Mouse (Mus musculus) liver, embryonic 14.5 days (tissue): Measurements from ENCODE around the gene Rasgef1b. TPM values are rescaled to one million over a fixed set of nuclear protein-coding genes. Genes with fewer than 3 reads are reported as not detected.

Experiments used
- ATAC-seq: fragments of 200-750 bp; cut with Nextera tagmentation; 2 replicates; pipeline ENCODE4 v1.8.0; 2017; ENCODE audit warnings: moderate number of reproducible peaks, mild to moderate bottlenecking, moderate library complexity; ENCODE audit not compliant: insufficient read depth
- DNase-seq, 3 experiments: peaks; one replicate each; pipeline ENCODE4 v3.0.0-alpha.2; 2012 to 2013; ENCODE audit warnings: low read depth in 3 of 3, low spot score in 3 of 3
- H3K27ac ChIP-seq: fragments of 300-500 bp; sonication (generic); 2 replicates; pipeline ENCODE4 v1.5.1; 2014; ENCODE audit warnings: moderate library complexity, mild to moderate bottlenecking, control low read depth, inconsistent platforms
- H3K27me3 ChIP-seq: fragments of 300-500 bp; sonication (generic); 2 replicates; pipeline ENCODE4 v1.6.1; 2014; ENCODE audit warnings: mild to moderate bottlenecking, low read length, moderate library complexity; ENCODE audit not compliant: control insufficient read depth, insufficient read depth
- H3K36me3 ChIP-seq: fragments of 300-500 bp; sonication (generic); replicated peaks from 2 replicates; pipeline ENCODE4 v1.6.1; 2014; ENCODE audit warnings: low read depth; ENCODE audit not compliant: control insufficient read depth, insufficient read depth
- H3K4me1 ChIP-seq, 2 experiments: fragments of 200-500 bp in 1 of 2; fragments of 300-500 bp in 1 of 2; sonication (generic) in 1 of 2; replicated peaks; 2 replicates each; pipeline ENCODE4 v1.6.1; 2012 to 2014; ENCODE audit warnings: antibody characterized with exemption in 1 of 2, inconsistent platforms in 1 of 2, low read length in 1 of 2; ENCODE audit not compliant: control insufficient read depth in 2 of 2, insufficient read depth in 2 of 2
- H3K4me2 ChIP-seq: fragments of 300-500 bp; sonication (generic); 2 replicates; pipeline ENCODE4 v1.6.1; 2014; ENCODE audit warnings: low read depth, mild to moderate bottlenecking, control low read depth, moderate library complexity
- H3K4me3 ChIP-seq, 2 experiments: fragments of 200-500 bp in 1 of 2; fragments of 300-500 bp in 1 of 2; sonication (generic) in 1 of 2; 2 replicates each; pipeline ENCODE4 v1.5.1; 2012 to 2014; ENCODE audit warnings: low read depth in 2 of 2, low read length in 2 of 2, mild to moderate bottlenecking in 2 of 2, control low read depth in 1 of 2, inconsistent platforms in 1 of 2, moderate library complexity in 1 of 2; ENCODE audit not compliant: insufficient read depth in 1 of 2
- H3K9ac ChIP-seq: fragments of 300-500 bp; sonication (generic); replicated peaks from 2 replicates; pipeline ENCODE4 v1.6.1; 2014; ENCODE audit warnings: mild to moderate bottlenecking, control low read depth, moderate library complexity
- H3K9me3 ChIP-seq: fragments of 300-500 bp; sonication (generic); 2 replicates; pipeline ENCODE4 v1.6.1; 2016; ENCODE audit warnings: low read length, mixed read lengths; ENCODE audit not compliant: control insufficient read depth
- CTCF ChIP-seq: IDR thresholded peaks from 2 replicates; pipeline ENCODE4 v1.5.1; 2016; ENCODE audit warnings: antibody characterized with exemption, low read depth, control low read depth
- EP300 ChIP-seq: IDR thresholded peaks from 2 replicates; pipeline ENCODE4 v1.6.1; 2016; ENCODE audit warnings: antibody characterized with exemption, low read depth
- WGBS: fragments of 180-500 bp; shearing (Covaris S2); extraction: QIAGEN DNeasy Blood & Tissue Kit; methylation state at CpG from one replicate; pipeline ENCODE4 v1.1.7; 2014; ENCODE audit not compliant: insufficient replicate concordance; 5-methylcytosine and 5-hydroxymethylcytosine counted together
- polyA plus RNA-seq, 2 experiments: library from polyadenylated mRNA; depleted of rRNA in 1 of 2; stranded (reverse) in 1 of 2; unstranded in 1 of 2; fragments of >200 nt; fragmentation: Nextera tagmentation in 1 of 2; extraction: Ambion mirVana in 1 of 2; gene quantifications; 2 replicates each; pipeline versions ENCODE4 v1.2.1 to v1.2.3; 2012 to 2014

Gene Rasgef1b
- polyA plus RNA-seq, 2 experiments: 2.8 to 4.2 TPM

DNA sequence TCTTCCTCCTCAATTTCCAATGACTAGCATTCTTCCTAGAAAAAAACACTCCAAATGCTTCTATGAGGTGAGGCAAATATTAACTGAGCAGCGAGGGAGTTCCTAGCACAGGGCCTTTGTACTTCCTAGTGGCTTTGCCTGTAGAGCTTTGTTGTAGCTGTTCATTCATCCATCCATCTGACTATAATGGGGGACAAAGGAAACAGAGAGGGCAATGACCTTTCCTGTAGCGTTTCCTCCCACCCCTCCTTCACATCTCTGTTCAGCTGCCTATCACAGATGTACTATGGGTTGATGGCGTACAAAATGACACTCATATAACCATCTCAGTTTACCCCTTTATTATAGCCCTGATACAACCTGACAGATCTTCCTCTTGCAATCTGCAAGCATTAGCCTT, 337.3 kb downstream of the Rasgef1b start:
- Histone ChIP-seq H3K27ac (no peak overlapping the region), H3K9me3 (no peaks in the 10 kb centered on the region), H3K36me3 (no peaks in the 10 kb centered on the region), H3K4me1 (peaks cover 0 to 20% of the 10 kb centered on the region in 2 experiments; a peak in 2 of 4 replicates), H3K27me3 (no peaks in the 10 kb centered on the region), H3K9ac (no peak overlapping the region), H3K4me2 (no peak overlapping the region), H3K4me3 (no peak overlapping the region)
- no peak for TF ChIP-seq EP300
- TF ChIP-seq CTCF: no peak
- DNase-seq: no peak
- ATAC-seq: no peak
- WGBS: 35% methylated on average over 3 of the region's 3 CpGs

DNA sequence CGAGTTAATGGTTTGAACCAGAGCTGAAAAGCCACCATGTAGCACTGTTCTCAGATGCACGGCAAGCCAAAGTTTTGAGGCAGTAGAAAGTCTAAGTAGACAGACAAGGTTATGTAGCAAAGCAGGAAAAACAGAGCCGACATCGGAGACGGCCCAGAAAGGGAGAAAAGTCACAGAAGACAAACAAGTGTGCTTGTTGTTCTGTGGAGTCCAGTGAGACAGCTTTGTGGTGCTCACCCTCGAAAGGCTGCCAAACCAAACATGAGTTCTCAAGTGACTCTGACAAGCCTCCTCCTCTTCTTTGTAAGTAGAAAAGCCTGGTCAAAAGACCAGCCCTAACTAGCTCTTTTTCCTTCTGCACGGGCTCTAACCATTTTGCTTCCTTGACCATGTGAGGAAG, 338.1 kb downstream of the Rasgef1b start:
- ATAC-seq: no peak
- H3K9ac ChIP-seq: no peak overlapping the region
- H3K36me3 ChIP-seq: no peaks in the 10 kb centered on the region
- H3K27me3 ChIP-seq: no peaks in the 10 kb centered on the region
- no peaks in the 10 kb centered on the region for H3K9me3 ChIP-seq
- H3K27ac ChIP-seq: no peak overlapping the region
- WGBS: 61% methylated on average over 7 of the region's 7 CpGs
- no peak overlapping the region for H3K4me3 ChIP-seq
- peaks cover 0 to 24% of the 10 kb centered on the region in 2 experiments; a peak in 2 of 4 replicates for H3K4me1 ChIP-seq
- DNase-seq: no peak
- TF ChIP-seq CTCF (no peak), EP300 (no peak)
- H3K4me2 ChIP-seq: no peak overlapping the region

DNA sequence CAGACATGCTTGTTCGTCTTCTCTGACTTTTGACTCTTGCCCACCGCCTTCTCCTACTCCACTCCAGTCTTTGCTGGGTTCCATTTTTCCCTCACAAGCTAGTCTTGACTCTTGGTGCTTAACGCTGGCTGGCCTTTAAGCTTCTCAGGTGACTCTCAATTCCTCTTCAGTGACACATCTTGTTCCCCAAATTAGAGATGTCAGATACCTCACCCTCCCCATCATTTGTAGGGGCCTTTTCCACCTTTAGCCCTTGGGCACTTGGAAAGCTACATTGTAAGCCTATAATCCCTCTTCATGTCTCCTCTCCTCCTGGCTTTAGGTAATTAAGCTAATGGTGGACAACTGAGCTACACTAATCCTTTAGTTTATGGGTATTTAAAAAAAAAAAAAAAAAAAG, 338.6 kb downstream of the Rasgef1b start:
- Histone ChIP-seq H3K4me1 (peaks cover 0 to 25% of the 10 kb centered on the region in 2 experiments; a peak in 2 of 4 replicates), H3K36me3 (no peaks in the 10 kb centered on the region), H3K27me3 (no peaks in the 10 kb centered on the region), H3K9me3 (no peaks in the 10 kb centered on the region), H3K9ac (no peak overlapping the region), H3K4me2 (no peak overlapping the region), H3K4me3 (no peak overlapping the region), H3K27ac (no peak overlapping the region)
- TF ChIP-seq EP300 (no peak), CTCF (no peak)
- DNase-seq: no peak
- ATAC-seq: no peak
- 75% methylated on average over 3 of the region's 3 CpGs for WGBS

DNA sequence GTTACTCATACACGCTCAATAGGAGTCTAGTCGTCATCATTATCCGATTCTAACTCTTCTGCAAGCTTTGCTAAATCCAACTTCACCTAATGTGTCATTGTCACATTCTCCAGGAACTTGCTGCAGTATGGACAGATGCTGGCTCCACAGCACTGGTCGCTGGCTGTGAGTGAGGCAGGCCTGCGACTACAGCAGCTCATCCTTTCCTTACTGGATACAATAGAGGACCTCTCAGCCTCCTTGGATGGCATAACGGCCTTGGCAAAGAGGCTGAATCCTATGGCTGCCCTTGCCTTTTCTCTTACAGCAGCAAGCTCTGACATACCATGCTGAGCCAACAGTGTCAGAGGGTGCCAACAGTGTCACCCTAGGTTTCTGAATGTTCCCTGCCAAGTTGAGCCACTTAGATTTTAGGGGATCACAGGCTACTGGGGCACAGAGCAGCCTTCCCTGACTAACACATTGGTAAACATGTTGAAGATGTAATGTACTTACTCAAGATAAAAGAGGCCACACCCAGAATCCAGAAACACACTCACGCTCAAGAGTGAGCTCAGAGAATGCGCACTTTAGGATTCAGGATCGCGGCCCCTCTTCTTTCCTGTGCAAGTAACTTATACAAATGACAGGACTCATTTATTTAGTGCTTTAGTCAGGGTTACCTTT, 340.1 kb downstream of the Rasgef1b start:
- DNase-seq: no peak
- 68% methylated on average over 10 of the region's 10 CpGs for WGBS
- ATAC-seq: no peak
- Histone ChIP-seq H3K9me3 (no peaks in the 10 kb centered on the region), H3K27me3 (no peaks in the 10 kb centered on the region), H3K9ac (no peak overlapping the region), H3K27ac (no peak overlapping the region), H3K36me3 (no peaks in the 10 kb centered on the region), H3K4me1 (peaks cover 0 to 25% of the 10 kb centered on the region in 2 experiments; a peak in 2 of 4 replicates), H3K4me2 (no peak overlapping the region), H3K4me3 (no peak overlapping the region)
- TF ChIP-seq CTCF: no peak
- no peak for TF ChIP-seq EP300

DNA sequence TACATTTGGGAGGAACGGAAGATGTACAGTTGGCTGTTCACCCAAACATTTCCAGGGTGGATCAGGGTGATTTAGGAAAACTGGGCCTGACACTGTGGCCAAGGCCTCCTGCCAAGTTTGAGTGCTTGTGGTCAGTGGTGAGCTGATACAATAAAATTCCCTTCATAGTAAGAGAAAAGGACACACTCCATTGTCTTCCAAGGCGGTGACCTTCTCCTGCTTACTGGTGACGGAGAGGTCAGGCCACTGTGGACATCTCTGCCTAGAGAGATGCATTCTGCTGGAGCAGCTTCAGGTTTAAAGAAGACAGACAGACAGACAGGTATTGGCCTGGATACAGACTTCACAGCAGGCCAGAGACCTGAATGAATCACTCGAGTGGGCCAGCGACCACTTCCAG, 340.7 kb downstream of the Rasgef1b start:
- Histone ChIP-seq H3K9ac (no peak overlapping the region), H3K4me3 (no peak overlapping the region), H3K36me3 (no peaks in the 10 kb centered on the region), H3K27ac (no peak overlapping the region), H3K9me3 (no peaks in the 10 kb centered on the region), H3K4me1 (peaks cover 0 to 25% of the 10 kb centered on the region in 2 experiments; a peak in 2 of 4 replicates), H3K27me3 (no peaks in the 10 kb centered on the region), H3K4me2 (no peak overlapping the region)
- ATAC-seq: no peak
- TF ChIP-seq CTCF: no peak
- TF ChIP-seq EP300: no peak
- WGBS: 69% methylated on average over 5 of the region's 5 CpGs
- DNase-seq: no peak
